Mouse (Mus musculus) forebrain, postnatal 0 days (tissue): ENCODE measurements around the gene Fbxo7. TPM values are rescaled to one million over a fixed set of nuclear protein-coding genes. Genes with fewer than 3 reads are reported as not detected.

ENCODE experiments used
- ATAC-seq: fragments of 200-750 bp; cut with Nextera tagmentation; 2 replicates; pipeline ENCODE4 v1.8.0; 2017; ENCODE audit warnings: mild to moderate bottlenecking, moderate library complexity
- DNase-seq: peaks from one replicate; pipeline ENCODE4 v3.0.0-alpha.2; 2015
- H3K27ac ChIP-seq: fragments of 300-500 bp; sonication (generic); 2 replicates; pipeline ENCODE4 v1.5.1; 2014; ENCODE audit warnings: low read depth, mild to moderate bottlenecking, antibody characterized with exemption, low read length, moderate library complexity, mixed read lengths
- H3K27me3 ChIP-seq: fragments of 300-500 bp; sonication (generic); 2 replicates; pipeline ENCODE4 v1.6.1; 2014; ENCODE audit warnings: mild to moderate bottlenecking, low read length, mixed read lengths; ENCODE audit not compliant: insufficient read depth
- H3K36me3 ChIP-seq: fragments of 300-500 bp; sonication (generic); 2 replicates; pipeline ENCODE4 v1.6.1; 2014; ENCODE audit warnings: mild to moderate bottlenecking, moderate library complexity; ENCODE audit not compliant: insufficient read depth
- H3K4me1 ChIP-seq: fragments of 300-500 bp; sonication (generic); 2 replicates; pipeline ENCODE4 v1.6.1; 2014; ENCODE audit warnings: antibody characterized with exemption; ENCODE audit not compliant: insufficient read depth
- H3K4me2 ChIP-seq: fragments of 300-500 bp; sonication (generic); 2 replicates; pipeline ENCODE4 v1.6.1; 2014; ENCODE audit warnings: low read depth, mild to moderate bottlenecking, moderate library complexity
- H3K4me3 ChIP-seq: fragments of 300-500 bp; sonication (generic); 2 replicates; pipeline ENCODE4 v1.5.1; 2014; ENCODE audit warnings: low read depth, low read length, mixed read lengths
- H3K9ac ChIP-seq: fragments of 300-500 bp; sonication (generic); 2 replicates; pipeline ENCODE4 v1.6.1; 2014; ENCODE audit warnings: mild to moderate bottlenecking
- H3K9me3 ChIP-seq: fragments of 300-500 bp; sonication (generic); 2 replicates; pipeline ENCODE4 v1.6.1; 2016; ENCODE audit warnings: low read length
- CTCF ChIP-seq: sonication (generic); IDR thresholded peaks from 2 replicates; pipeline ENCODE4 v1.5.1; 2016; ENCODE audit warnings: antibody characterized with exemption, control low read depth, low read depth
- WGBS: fragments of 180-500 bp; shearing (Covaris S2); extraction: QIAGEN DNeasy Blood & Tissue Kit; methylation state at CpG from one replicate; pipeline ENCODE4 v1.1.7; 2014; 5-methylcytosine and 5-hydroxymethylcytosine counted together
- polyA plus RNA-seq: library from polyadenylated mRNA; unstranded; fragments of >200 nt; fragmentation: Nextera tagmentation; extraction: Ambion mirVana; gene quantifications from 2 replicates; pipeline ENCODE4 v1.2.1, GENCODE M21; 2015
- total RNA-seq: library from RNA; depleted of rRNA; stranded (reverse); fragments of >200 nt; gene quantifications from 2 replicates; pipeline ENCODE4 v1.2.3, GENCODE M21; 2014

Gene Fbxo7
- total and polyA plus RNA-seq, 2 experiments from 2014 or later, result 15.0 to 23.2 TPM

DNA sequence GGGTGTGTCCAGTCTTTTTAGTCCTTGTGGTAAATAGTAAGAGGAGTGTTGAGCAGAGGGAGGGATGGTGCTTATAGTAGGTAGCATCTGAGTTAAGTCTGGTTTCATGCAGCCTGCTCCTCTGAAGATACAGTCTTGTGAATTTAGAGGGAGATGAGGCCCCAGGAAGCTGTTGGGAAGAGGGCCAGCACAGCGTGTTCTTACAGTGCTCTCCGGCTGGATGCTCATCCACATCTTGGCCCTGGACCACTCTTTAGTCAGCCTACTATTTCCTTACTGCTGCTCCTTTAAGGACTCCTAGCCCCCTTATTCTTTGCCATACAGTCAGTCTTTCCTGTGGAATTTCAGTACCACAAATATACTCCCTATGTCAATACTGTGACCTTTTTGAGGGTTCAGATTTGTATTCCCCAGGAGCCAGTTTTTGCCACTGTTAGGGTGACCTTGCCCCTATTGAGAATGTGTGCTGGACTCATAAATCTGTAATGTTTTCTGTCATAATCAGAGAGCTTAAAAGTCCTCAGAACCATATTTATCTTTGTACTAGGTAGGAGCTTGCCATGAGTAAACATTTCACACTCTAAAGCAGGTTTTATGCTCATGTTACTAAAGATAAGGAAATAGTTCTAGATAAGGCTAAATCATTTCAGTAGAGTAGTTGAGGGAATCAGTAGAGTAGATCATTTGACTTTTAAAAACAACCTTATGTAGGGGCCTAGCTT is 12.4 kb downstream of the Fbxo7 start:
- H3K36me3 ChIP-seq, result 0 out of 2 replicates have a peak, but pooled peaks cover 3% of the 10 kb centered on the region
- DNase-seq, result no peak
- no peaks in the 10 kb centered on the region for H3K9me3 ChIP-seq
- H3K9ac ChIP-seq, result no peak overlapping the region
- ATAC-seq, result no peak
- H3K27ac ChIP-seq, result no peak overlapping the region
- 83% methylated on average over 2 of the region's 2 CpGs for WGBS
- no peak for TF ChIP-seq CTCF
- no peaks in the 10 kb centered on the region for H3K4me1 ChIP-seq
- no peaks in the 10 kb centered on the region for H3K27me3 ChIP-seq
- no peak overlapping the region for H3K4me2 ChIP-seq
- H3K4me3 ChIP-seq, result no peak overlapping the region

- DNase-seq (no peak), ATAC-seq (no peak)
- no peaks in the 10 kb centered on the region for H3K4me1 ChIP-seq
- H3K4me3 ChIP-seq, result no peak overlapping the region
- no peaks in the 10 kb centered on the region for H3K9me3 ChIP-seq
- H3K27me3 ChIP-seq, result no peaks in the 10 kb centered on the region
- WGBS, result 77% methylated on average over 4 of the region's 4 CpGs
- H3K27ac ChIP-seq, result no peak overlapping the region
- 0 out of 2 replicates have a peak, but pooled peaks cover 3% of the 10 kb centered on the region for H3K36me3 ChIP-seq
- no peak for TF ChIP-seq CTCF
- no peak overlapping the region for H3K9ac ChIP-seq
- H3K4me2 ChIP-seq, result no peak overlapping the region
Measured at GRCm38 (mm10) chr10:86043651-86044050, 21.9 kb downstream of the Fbxo7 start.

DNA sequence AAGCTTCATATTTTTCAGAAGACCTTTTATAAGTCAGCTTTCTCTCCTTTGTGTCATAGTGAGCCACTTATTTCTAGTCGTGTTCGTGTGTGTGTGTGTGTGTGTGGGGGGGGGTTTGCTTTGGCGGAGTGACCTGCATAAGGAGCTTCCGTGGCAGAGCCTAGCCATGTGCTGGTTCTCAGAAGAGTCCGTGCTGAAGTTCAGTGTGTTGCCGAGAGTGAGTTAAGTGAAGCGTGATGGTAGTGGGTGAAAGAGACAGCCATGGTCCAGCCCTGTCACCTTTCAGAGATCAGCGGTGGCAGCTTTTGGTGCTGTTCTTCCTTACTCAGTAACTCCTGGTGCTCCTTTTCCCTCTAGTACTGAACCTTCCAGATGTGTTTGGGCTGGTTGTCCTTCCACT is 22.3 kb downstream of the Fbxo7 start:
- Histone ChIP-seq H3K9me3 (no peaks in the 10 kb centered on the region), H3K4me2 (no peak overlapping the region), H3K27ac (no peak overlapping the region), H3K27me3 (no peaks in the 10 kb centered on the region), H3K9ac (no peak overlapping the region), H3K4me3 (no peak overlapping the region), H3K36me3 (0 out of 2 replicates have a peak, but pooled peaks cover 3% of the 10 kb centered on the region), H3K4me1 (no peaks in the 10 kb centered on the region)
- no peak for DNase-seq
- WGBS, result 86% methylated on average over 8 of the region's 8 CpGs
- no peak for TF ChIP-seq CTCF
- ATAC-seq, result no peak

DNA sequence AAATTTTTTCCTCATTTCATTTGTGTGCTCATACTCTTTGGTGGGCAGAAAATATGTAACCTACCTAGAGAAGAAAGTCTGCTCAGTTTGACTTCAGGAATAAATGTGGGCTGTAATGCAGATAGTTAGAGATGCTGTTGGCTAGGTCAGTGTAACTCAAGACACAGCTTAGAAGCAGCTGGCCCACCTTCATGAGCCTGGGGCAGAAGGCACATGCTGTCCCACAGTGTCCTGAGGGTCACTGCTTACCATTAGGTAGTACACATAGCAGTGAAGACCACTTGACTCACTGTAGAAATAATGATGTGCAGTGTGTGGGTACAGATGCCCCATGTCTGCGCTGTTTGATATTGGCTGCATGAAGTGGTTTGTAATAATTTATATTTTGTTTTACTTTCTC is 24.6 kb downstream of the Fbxo7 start:
- Histone ChIP-seq H3K27me3 (no peaks in the 10 kb centered on the region), H3K27ac (no peak overlapping the region), H3K4me2 (no peak overlapping the region), H3K9ac (no peak overlapping the region), H3K4me3 (no peak overlapping the region), H3K4me1 (no peaks in the 10 kb centered on the region), H3K36me3 (peaks cover 6% of the 10 kb centered on the region; the same call in 1 of the 2 replicates), H3K9me3 (no peaks in the 10 kb centered on the region)
- no peak for TF ChIP-seq CTCF
- WGBS, result 95% methylated on average over 1 of the region's 1 CpGs
- ATAC-seq (no peak), DNase-seq (no peak)

DNA sequence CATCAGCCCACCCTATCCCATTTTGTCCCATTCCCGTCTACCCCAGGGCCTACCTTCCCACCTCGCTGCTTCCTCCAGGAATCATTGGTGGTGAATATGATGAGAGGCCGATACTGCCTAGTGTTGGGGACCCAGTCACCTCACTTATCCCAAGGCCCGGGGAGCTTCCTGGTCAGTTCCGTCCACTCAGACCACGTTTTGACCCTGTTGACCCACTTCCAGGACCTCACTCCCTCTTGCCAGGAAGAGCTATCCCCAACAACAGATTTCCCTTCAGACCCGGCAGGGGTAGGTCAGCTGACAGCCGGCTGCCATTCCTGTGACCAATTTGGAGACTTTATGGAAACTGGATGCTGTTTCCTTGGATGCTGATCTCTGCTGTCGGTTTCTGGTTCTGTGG is 26.0 kb downstream of the Fbxo7 start:
- TF ChIP-seq CTCF, result no peak
- 94% methylated on average over 9 of the region's 9 CpGs for WGBS

GRCm38 (mm10) chr10:86050522-86050921 is 28.8 kb downstream of the Fbxo7 start:
- Histone ChIP-seq H3K27me3 (no peaks in the 10 kb centered on the region), H3K9me3 (no peaks in the 10 kb centered on the region), H3K27ac (no peak overlapping the region), H3K9ac (no peak overlapping the region), H3K4me3 (no peak overlapping the region), H3K4me1 (no peaks in the 10 kb centered on the region), H3K4me2 (no peak overlapping the region), H3K36me3 (peaks cover 35% of the 10 kb centered on the region)
- ATAC-seq, result no peak
- WGBS, result 81% methylated on average over 2 of the region's 2 CpGs
- no peak for TF ChIP-seq CTCF
- DNase-seq, result no peak

More for the DNA sequence above, 26.0 kb downstream of the Fbxo7 start:
- no peaks in the 10 kb centered on the region for H3K9me3 ChIP-seq
- H3K4me2 ChIP-seq, result no peak overlapping the region
- DNase-seq (no peak), ATAC-seq (no peak)
- peaks cover 15% of the 10 kb centered on the region for H3K36me3 ChIP-seq
- H3K4me3 ChIP-seq, result no peak overlapping the region
- no peaks in the 10 kb centered on the region for H3K27me3 ChIP-seq
- H3K9ac ChIP-seq, result no peak overlapping the region
- no peaks in the 10 kb centered on the region for H3K4me1 ChIP-seq
- no peak overlapping the region for H3K27ac ChIP-seq

GRCm38 (mm10) chr10:86052818-86053522 is 31.2 kb downstream of the Fbxo7 start:
- ATAC-seq (no peak), DNase-seq (no peak)
- Histone ChIP-seq H3K36me3 (peaks cover 42% of the 10 kb centered on the region), H3K9ac (no peak overlapping the region), H3K4me1 (no peaks in the 10 kb centered on the region), H3K27me3 (no peaks in the 10 kb centered on the region), H3K4me2 (no peak overlapping the region), H3K27ac (no peak overlapping the region), H3K4me3 (no peak overlapping the region), H3K9me3 (no peaks in the 10 kb centered on the region)
- 77% methylated on average over 10 of the region's 10 CpGs for WGBS
- no peak for TF ChIP-seq CTCF
